Comparison of ENCODE assay signal across 17 mouse cellular contexts in the genomic region with DNA sequence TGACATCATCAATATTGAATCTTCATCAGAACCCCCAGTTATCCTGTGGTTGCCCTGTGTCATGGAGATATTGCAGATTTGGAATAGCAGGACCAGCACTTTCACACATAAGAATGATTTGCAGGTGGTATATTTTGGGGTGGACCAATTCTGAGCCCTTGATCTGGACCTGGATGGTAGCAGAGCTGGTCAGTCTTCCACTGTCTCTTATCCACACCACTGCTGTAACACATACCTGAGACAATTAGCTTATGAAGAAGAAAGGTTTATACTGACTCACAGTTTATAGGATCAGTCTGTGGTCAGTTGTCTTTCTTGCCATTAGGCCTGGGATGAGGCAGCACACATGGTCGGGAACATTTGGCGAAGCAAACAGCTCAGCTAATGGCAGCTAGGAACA.
"Had no signal": no experiment of that assay in that cellular context is flagged by ENCODE, and none has a peak within 500 bp of the region (broad histone marks: within the 10 kb centered on the region; RNA-seq: fewer than 3 reads in every experiment).

No protein-coding gene starts in this region.

- H3K9me3 ChIP-seq: neural tube, embryonic 12.5 days; neural tube, embryonic 15.5 days; stomach, embryonic 15.5 days had no signal

- DNase-seq: retina, postnatal 1 day; right cerebral cortex, adult 18-20 months; right cerebral cortex, postnatal 14 days; right cerebral cortex, postnatal 25 days; right cerebral cortex, postnatal 4 days; spleen, adult 18-20 months; thymus, adult 18-20 months; thymus, adult 2 months; thymus, postnatal 14 days; thymus, postnatal 25 days; thymus, postnatal 36 days; thymus, postnatal 4 days had no signal

- H3K4me3 ChIP-seq: neural tube, embryonic 12.5 days; neural tube, embryonic 13.5 days; neural tube, embryonic 15.5 days; stomach, embryonic 15.5 days had no signal

- H3K27me3 ChIP-seq: neural tube, embryonic 12.5 days; neural tube, embryonic 13.5 days; neural tube, embryonic 15.5 days; stomach, embryonic 15.5 days had no signal

- H3K36me3 ChIP-seq: neural tube, embryonic 12.5 days; neural tube, embryonic 13.5 days; neural tube, embryonic 15.5 days; stomach, embryonic 15.5 days had no signal

- H3K9ac ChIP-seq: neural tube, embryonic 12.5 days; neural tube, embryonic 13.5 days; neural tube, embryonic 15.5 days; stomach, embryonic 15.5 days had no signal

- H3K4me2 ChIP-seq: neural tube, embryonic 12.5 days; neural tube, embryonic 13.5 days; neural tube, embryonic 15.5 days; stomach, embryonic 15.5 days had no signal

- H3K4me1 ChIP-seq: neural tube, embryonic 12.5 days; neural tube, embryonic 13.5 days; neural tube, embryonic 15.5 days; stomach, embryonic 15.5 days had no signal

- H3K27ac ChIP-seq: neural tube, embryonic 12.5 days; neural tube, embryonic 13.5 days; neural tube, embryonic 15.5 days; stomach, embryonic 15.5 days; stomach, postnatal 0 days had no signal
